Mouse (Mus musculus) kidney, postnatal 36 days (tissue): ENCODE results near the gene Ppp6r2.
A peak's percentile ranks its signal among the peaks of the same experiment; 100 is the strongest.

Source experiments
- DNase-seq, 2 experiments: peaks; one replicate each; pipeline ENCODE4 v3.0.0; 2021 to 2022; ENCODE audit warnings: mixed read lengths in 2 of 2

The Ppp6r2 gene

DNA sequence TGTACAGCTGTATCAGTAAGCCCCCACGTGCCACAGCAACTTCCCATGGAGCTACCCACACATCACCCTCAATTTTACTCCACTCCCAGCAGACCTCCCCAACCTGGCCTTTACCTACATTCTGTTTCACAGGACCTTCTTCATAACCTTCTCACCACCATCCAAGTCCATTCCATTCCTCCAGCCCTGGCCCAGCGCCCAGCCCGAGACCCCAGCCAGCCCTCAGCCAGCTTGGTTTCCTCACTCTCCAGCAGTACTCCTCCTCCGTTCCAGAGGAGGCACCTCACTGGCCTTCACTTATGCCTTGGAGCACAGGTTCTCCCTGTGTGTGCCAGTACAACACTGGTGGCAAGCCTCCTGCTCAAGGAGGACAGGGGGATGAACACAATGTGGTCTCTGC lies 102.0 kb downstream of the Ppp6r2 start:
- no peak for DNase-seq

DNA sequence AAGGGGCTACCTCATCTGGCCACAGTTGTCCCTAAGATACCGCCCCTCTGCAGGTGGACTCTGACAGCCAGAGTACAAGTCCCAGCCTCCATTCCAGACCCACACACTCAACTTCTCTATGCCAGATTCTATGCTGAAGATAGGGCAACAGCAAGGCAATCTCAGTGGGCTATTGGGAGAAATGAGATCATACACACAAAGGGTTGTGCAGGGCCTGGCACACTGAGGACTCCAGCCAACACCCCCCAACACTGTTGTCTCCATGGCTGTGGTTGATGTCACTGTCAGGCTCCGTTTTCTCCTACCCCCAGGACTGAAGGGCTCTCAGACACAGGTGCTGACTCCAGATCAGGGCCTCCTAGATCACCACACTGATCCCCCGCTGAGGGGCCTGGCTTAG lies 102.8 kb downstream of the Ppp6r2 start:
- no peak for DNase-seq

DNA sequence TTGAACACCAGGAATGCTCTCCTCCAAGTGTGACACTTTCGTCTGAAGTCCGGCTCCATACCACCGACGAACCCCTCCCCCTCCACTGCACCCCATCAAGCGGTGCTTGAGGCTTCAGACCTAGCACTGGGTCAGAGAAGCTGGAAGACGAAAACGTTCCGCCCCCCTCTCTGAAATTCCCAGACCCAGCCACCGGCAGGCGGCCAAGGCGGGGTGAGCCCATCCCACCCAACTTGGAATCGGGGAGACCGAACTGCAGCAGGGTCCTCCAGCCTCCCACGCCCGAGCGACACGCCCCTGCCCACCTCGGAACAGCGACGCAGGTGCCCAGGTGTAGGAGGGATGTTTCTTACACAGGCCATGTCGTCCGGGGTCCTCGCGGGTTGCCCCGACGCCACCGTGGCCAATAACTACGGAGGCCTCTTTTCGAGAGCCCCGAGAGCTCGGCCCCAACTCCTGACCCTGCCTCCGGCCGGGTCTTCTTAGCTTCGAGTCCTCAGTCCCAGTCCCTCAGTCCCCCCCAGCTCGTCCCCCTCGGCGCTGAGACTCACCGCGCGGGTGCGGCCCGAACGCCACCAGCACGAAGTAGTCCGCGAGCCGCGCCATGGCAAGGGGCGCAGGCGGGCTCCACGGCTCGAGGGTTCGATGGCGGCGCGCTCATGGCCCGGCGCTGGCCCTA lies 103.3 kb downstream of the Ppp6r2 start:
- peak in 1 of 2 experiments; percentile 51 for DNase-seq

DNA sequence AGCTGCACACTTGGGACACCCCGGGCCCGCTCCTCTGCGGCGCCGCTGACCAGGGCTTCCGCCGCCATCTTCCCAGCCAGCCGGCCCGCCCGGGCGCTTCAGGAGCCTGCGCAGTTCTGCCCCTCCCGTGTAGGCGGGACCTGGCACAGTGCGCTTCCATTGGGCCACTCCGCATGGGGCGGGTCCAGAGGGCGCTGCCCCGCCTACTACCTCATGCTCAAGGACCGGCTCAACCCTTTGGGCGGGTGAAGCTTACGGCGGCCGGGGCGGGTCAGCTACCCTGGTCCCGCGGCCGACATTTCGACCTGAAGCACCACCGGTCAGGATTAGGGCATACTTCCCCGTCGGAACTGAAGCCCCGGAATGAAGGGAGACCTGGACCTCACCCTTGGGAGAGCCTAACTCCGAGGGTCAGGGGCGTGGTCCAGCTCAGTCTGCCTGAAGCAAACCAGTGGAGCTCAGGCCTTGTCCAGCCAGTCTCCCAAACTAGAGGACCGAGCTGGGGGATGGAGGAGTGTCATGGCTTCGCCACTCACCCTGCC lies 103.9 kb downstream of the Ppp6r2 start, which contains the start of gene Sbf1:
Sbf1 (minus strand) TSS at position 122 of the 542 bp plus-strand sequence.
- peak; percentile 99 for DNase-seq

DNA sequence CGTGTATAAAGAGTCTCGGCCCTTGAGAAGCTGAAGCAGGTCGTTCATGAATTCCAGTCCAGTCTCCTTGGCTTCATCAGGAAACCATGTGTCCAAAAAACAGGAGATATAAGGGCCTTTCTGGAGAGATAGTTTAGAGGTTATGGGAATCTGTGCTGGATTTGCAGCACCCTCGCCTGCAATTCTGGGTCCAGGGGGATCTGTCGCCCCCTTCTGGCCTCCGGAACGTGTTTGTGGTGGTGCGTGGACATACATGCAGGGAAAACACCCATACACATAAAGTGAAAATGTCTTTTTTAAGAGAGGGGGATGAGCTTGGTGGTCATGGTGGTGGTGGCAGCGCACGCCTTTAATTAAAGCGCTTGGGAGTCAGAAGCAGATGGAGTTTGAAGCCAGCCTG lies 104.8 kb downstream of the Ppp6r2 start:
- DNase-seq: peak in 1 of 2 experiments; percentile 60

DNA sequence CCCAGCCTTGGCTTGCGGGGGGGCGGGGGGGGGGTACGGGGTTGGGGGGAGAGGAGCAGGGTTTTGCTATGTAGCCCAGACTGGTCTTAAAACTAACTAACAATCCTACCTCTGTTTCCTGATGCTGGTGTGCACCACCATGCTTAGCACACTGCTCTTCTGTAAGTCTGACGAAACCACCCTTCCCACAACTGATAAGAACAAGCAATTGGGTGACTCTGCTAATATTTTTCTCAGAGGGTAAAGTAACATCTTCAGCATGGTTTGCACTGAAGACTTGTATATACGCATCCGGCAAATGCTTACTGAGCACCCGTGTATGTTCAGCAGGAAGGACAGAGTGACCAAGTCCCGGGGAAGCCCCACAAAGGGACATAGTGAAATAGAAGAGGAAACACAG lies 109.9 kb downstream of the Ppp6r2 start:
- no peak for DNase-seq

DNA sequence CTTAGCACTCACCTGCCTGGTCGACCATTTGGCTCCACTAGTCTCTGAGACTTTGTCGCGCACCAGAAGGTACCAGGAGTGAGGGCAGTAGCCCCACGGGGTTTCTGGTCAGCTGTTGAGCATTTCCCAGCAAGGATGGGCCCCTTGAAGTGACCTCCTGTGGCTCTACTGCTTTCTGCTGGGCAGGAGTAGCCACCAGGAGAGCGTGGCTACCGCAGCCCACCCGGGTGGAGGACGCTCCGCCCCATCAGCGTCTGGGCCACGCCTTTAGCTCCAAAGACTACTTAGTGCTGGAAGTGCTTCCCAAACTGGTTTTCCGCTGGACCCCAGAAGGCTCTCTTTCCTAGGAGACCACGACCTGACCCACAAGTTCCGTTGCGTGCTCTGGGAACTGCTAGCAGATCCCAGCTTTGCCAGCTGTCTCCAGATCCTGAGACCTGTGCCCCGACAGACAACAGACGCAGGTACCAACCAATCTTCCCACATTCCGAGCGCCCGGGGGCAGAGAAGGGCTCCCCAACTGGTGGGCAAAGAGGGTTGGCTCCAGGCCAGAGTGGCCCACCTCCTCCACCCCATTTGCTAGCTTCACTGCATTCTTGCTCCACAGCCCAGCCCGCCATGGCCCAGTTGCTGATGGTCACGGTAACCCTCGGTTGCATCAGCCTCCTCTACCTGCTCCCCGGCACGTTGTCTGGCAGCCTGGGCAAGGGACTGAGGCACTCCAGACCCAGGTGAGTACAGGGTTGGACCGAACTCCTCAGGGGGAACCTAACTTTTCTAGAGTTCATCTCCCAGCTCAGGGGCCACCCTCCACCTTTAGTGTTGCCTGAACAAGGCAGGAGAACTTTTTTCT lies 111.5 kb downstream of the Ppp6r2 start, which contains the start of gene Adm2:
Adm2 (plus strand) TSS at position 51 of the 853 bp plus-strand sequence.
- peak in 1 of 2 experiments; percentile 39 for DNase-seq

DNA sequence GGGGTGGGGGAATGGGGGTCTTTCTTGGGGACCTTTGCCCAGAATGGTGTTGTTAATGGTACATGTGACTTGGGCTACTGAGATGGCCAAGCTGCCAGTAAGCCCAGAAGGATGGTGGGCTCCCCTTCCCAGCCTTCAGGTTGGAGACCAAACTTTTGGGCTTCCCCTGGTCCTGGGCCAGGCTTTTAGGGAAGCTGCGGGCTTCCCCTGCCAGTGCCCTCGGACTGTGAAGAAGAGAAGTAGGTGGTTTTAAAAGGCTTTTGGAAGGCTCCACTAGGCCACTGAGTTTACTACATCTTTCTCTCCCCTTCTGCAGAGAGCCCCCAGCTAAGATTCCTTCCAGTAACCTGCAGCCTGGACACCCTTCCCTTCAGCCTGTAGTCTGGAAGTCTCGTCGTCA lies 112.3 kb downstream of the Ppp6r2 start:
- no peak for DNase-seq

DNA sequence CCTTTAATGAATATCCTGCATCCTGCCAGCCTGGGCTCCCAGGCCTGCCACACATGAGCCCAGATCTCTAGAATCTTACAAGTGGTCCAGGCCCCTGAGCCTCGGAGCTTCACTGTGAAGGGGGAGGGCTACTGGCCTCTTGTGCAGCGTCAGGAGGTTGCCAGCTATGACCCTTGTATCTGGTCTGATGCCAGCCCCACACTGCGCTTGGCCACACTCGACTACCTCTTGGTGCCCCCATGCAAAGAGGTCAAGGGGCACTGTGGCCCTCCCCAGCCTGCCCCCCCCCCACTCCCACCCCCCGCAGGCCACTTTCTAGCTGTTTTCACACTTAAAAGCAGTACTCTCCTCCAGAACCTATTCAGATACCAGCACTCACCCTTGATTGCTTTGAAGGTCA lies 115.1 kb downstream of the Ppp6r2 start:
- peak; percentile 84 to 87 for DNase-seq

DNA sequence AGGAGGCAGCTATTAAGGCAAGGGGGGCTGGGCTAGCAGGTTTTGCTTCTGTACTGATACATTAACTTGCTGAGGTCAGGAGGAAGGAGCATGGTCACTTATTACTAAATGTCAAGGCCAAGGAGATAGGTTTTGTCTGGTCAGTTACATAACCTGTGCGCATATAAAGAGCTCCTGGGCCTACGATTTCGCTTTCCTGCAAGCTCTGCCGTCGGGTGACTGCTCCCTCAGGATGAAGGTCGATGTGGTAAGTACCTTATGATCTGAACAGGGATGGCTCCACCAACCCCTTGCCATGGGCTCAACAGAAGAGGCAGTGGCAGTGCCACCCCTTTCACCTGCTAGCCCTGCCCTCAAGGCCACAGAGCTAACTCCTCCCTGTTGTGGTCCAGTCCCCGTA lies 122.9 kb downstream of the Ppp6r2 start, which contains the start of gene Miox:
Miox (plus strand) TSS at position 128 of the 400 bp plus-strand sequence.
- DNase-seq: peak; percentile 80 to 91

DNA sequence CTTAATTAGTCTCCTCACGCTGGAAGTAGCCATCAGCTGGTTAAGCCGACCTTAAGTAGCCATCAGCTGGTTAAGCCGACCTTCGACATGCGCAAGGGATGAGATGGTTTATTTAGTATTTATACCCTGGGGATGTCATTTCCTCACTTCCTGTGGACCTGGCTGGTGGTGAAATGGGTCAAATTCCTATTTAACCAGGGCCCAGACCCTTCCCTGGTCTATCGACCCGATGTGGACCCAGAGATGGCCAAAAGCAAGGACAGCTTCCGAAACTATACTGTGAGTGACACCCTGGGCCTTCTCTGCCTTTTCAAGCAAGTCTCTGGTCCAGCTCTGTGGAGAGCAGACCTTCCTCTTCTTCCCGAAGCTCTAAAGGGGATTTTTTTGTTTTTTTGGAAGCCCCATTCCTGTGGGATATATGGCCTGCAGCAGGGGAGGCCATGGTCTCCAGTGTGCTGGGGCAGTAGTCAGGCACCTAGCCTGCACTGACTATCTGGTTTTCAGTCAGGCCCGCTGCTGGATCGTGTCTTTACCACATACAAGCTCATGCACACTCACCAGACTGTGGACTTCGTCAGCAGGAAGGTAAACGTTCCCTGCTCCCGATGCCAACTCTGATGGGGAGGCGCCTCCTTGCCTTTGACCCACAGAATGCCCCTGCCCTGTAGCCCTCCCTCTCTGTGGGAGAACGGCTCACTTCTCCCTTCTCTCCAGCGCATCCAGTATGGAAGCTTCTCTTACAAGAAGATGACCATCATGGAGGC lies 123.6 kb downstream of the Ppp6r2 start:
- peak; percentile 42 to 59 for DNase-seq

DNA sequence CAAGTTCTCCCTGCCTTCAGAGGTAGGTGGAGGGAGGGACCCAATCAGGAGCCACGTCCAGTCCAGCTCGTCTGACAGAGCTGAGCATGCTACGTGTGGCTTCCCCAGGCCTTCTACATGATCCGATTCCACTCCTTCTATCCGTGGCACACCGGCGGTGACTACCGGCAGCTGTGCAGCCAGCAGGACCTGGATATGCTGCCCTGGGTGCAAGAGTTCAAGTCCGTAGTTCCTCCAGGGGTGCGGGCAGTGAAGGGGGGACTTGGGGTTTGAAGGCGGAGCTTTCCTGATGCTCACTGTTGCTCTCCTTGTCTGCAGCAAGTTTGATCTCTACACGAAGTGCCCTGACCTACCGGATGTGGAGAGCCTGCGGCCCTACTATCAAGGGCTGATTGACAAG lies 125.1 kb downstream of the Ppp6r2 start:
- DNase-seq: peak in 1 of 2 experiments; percentile 48
